Mouse (Mus musculus): ENCODE data around the gene 2310050C09Rik.

2310050C09Rik gene

GRCm38 (mm10) chr3:92870116-92870515 is at the start of gene 2310050C09Rik:
Gene 2310050C09Rik (minus strand): TSS chr3:92870216.
- no peak for DNase-seq

GRCm38 (mm10) chr3:92907571-92907970 is 37.6 kb upstream of the 2310050C09Rik start:
- DNase-seq: no peak

- DNase-seq: no peak
Observed at GRCm38 (mm10) chr3:92905182-92905581, 35.2 kb upstream of the 2310050C09Rik start.

GRCm38 (mm10) chr3:92903640-92904039 is 33.6 kb upstream of the 2310050C09Rik start:
- DNase-seq: no peak

GRCm38 (mm10) chr3:92902992-92903391 is 33.0 kb upstream of the 2310050C09Rik start:
- peak in 1 of 2 experiments; percentile 2 for DNase-seq

- DNase-seq: no peak
Observed at GRCm38 (mm10) chr3:92894489-92894888, 24.5 kb upstream of the 2310050C09Rik start.

- no peak for DNase-seq
Observed at GRCm38 (mm10) chr3:92894063-92894462, 24.0 kb upstream of the 2310050C09Rik start.

- DNase-seq: no peak
Observed at GRCm38 (mm10) chr3:92874180-92874579, 4.2 kb upstream of the 2310050C09Rik start.

GRCm38 (mm10) chr3:92851186-92851585 is 18.8 kb downstream of the 2310050C09Rik start, which contains the start of gene Lce1l:
Gene Lce1l (minus strand): TSS chr3:92851286.
- no peak for DNase-seq

- DNase-seq: no peak
Observed at GRCm38 (mm10) chr3:92827108-92827507, 42.9 kb downstream of the 2310050C09Rik start, which contains the start of gene Kprp. Gene Kprp (minus strand): TSS chr3:92827247.

GRCm38 (mm10) chr3:92825808-92826207 is 44.2 kb downstream of the 2310050C09Rik start:
- no peak for DNase-seq

Data from spleen, adult 18-20 months (tissue).